ENCODE assay signal across 8 mouse cellular contexts in the genomic region with DNA sequence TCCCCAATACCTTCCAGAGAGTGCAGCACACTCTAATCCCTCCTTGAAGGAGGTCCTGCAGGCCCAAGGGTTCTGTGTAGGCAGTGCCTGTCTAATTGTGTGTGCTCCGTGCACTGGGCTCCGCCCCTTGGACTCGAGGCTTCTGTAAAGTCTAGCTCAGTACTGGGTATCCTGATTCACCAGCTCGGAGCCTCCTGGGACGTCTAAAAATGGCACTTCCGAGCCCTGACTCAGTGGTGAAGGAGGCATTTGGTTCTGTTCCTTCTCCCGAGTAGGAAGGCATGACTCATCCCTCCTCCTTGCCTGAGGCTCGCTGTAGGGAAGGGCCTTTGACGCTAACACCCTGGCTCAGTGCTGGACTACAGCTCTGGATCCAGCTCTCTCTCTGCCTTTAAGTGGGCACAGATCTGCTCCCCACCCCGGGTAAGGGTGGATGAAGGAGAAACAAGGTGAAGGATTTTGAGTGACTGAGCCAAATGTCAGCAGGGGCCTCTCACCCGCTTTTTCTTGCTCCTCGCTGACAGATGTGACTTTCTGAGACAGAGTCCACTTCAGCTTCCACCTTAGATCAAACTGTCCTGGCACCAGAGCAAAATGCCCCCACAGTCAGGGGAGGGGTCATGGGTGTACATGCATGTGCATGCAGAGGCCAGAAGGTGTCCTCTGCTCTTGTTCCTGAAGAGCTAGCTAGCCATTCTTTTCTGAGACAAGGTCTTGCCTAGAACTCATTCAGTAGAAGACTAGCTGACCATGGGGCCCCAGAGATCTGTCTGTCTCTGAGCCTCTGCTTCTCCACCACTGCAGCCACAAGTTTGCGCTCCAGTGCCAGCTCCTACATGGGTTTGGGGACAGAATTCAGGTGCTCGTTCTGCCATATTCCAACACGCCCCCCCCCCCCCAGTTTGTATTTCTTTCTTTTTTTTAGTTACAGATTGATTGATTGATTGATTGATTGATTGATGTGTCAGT.
DNase-seq lines count a peak whose midpoint lies in the region; ATAC-seq lines count a peak whose summit lies in the region.

No protein-coding gene starts in this region.

- H3K9ac ChIP-seq in hindbrain, embryonic 12.5 days: no peak overlapping the region
- H3K9ac ChIP-seq in embryonic facial prominence, embryonic 11.5 days (replicated peaks; ENCODE audit: low read length): no peak overlapping the region
- H3K9ac ChIP-seq in heart, embryonic 13.5 days: peak overlapping the region; percentile 54
- no peak overlapping the region for H3K9ac ChIP-seq in midbrain, embryonic 11.5 days (ENCODE audit: low read length)

- ATAC-seq in hindbrain, embryonic 12.5 days (ENCODE audit: low FRiP score): no peak
- ATAC-seq in embryonic facial prominence, embryonic 11.5 days (replicated peaks; ENCODE audit: insufficient number of reproducible peaks, low FRiP score, low TSS enrichment, low read depth): peak; percentile 53
- 0 out of 2 replicates have a peak, but pooled peaks have one; percentile 26 for ATAC-seq in heart, embryonic 13.5 days (ENCODE audit: extremely low read depth, insufficient number of reproducible peaks, low FRiP score, low TSS enrichment)
- ATAC-seq in midbrain, embryonic 11.5 days (ENCODE audit: low FRiP score): peak; percentile 36; the same call in 1 of the 2 replicates

- 48% methylated on average over 15 of the region's 15 CpGs for WGBS in hindbrain, embryonic 10.5 days
- WGBS in hindbrain, embryonic 12.5 days: 48% methylated on average over 15 of the region's 15 CpGs
- WGBS in embryonic facial prominence, embryonic 11.5 days: 43% methylated on average over 15 of the region's 15 CpGs
- WGBS in heart, embryonic 13.5 days: 33% methylated on average over 15 of the region's 15 CpGs
- WGBS in midbrain, embryonic 11.5 days: 38% methylated on average over 15 of the region's 15 CpGs

- peaks cover 37% of the 10 kb centered on the region for H3K4me1 ChIP-seq in hindbrain, embryonic 10.5 days (replicated peaks)
- H3K4me1 ChIP-seq in hindbrain, embryonic 12.5 days: peaks cover 17% of the 10 kb centered on the region
- H3K4me1 ChIP-seq in embryonic facial prominence, embryonic 11.5 days (ENCODE audit: control insufficient read depth, insufficient read depth, low read length): no peaks in the 10 kb centered on the region; the same call in 1 of the 2 replicates
- H3K4me1 ChIP-seq in heart, embryonic 13.5 days: peaks cover 9% of the 10 kb centered on the region
- peaks cover 7% of the 10 kb centered on the region for H3K4me1 ChIP-seq in midbrain, embryonic 11.5 days (ENCODE audit: control insufficient read depth, insufficient read depth, low read length)

- no peaks in the 10 kb centered on the region for H3K36me3 ChIP-seq in hindbrain, embryonic 10.5 days
- H3K36me3 ChIP-seq in hindbrain, embryonic 12.5 days: no peaks in the 10 kb centered on the region
- H3K36me3 ChIP-seq in embryonic facial prominence, embryonic 11.5 days (replicated peaks; ENCODE audit: control insufficient read depth, insufficient read depth, low read depth, low read length): no peaks in the 10 kb centered on the region
- no peaks in the 10 kb centered on the region for H3K36me3 ChIP-seq in heart, embryonic 13.5 days
- H3K36me3 ChIP-seq in midbrain, embryonic 11.5 days (ENCODE audit: control insufficient read depth, insufficient read depth, low read length): no peaks in the 10 kb centered on the region

- no peaks in the 10 kb centered on the region for H3K9me3 ChIP-seq in hindbrain, embryonic 10.5 days
- H3K9me3 ChIP-seq in hindbrain, embryonic 12.5 days (replicated peaks): no peaks in the 10 kb centered on the region
- no peaks in the 10 kb centered on the region for H3K9me3 ChIP-seq in embryonic facial prominence, embryonic 11.5 days (replicated peaks; ENCODE audit: control insufficient read depth, low read length)
- no peaks in the 10 kb centered on the region for H3K9me3 ChIP-seq in heart, embryonic 13.5 days
- no peaks in the 10 kb centered on the region for H3K9me3 ChIP-seq in midbrain, embryonic 11.5 days (ENCODE audit: control insufficient read depth, low read length)

- no peak for DNase-seq in hindbrain, embryonic 10.5 days (ENCODE audit: low spot score)
- peak; percentile 95 for DNase-seq in MN1 (ENCODE audit: low spot score)
- no peak for DNase-seq in embryonic facial prominence, embryonic 11.5 days (ENCODE audit: low spot score)
- peak; percentile 43 to 94 for DNase-seq in left cerebral cortex, adult 8-10 months (ENCODE audit: low spot score in 2 of 2)
- peak; percentile 83 for DNase-seq in midbrain, embryonic 11.5 days (ENCODE audit: low spot score, missing footprints)
- no peak for DNase-seq in neural tube, embryonic 10.5 days (ENCODE audit: extremely low spot score, low spot score)

- H3K27ac ChIP-seq in hindbrain, embryonic 10.5 days: peak overlapping the region; percentile 12; the same call in 1 of the 2 replicates
- no peak overlapping the region for H3K27ac ChIP-seq in hindbrain, embryonic 12.5 days
- no peak overlapping the region for H3K27ac ChIP-seq in embryonic facial prominence, embryonic 11.5 days (replicated peaks; ENCODE audit: low read depth, low read length)
- peak overlapping the region; percentile 36; the same call in 1 of the 2 replicates for H3K27ac ChIP-seq in heart, embryonic 13.5 days (replicated peaks)
- H3K27ac ChIP-seq in midbrain, embryonic 11.5 days (ENCODE audit: low read depth, low read length): no peak overlapping the region

- H3K27me3 ChIP-seq in hindbrain, embryonic 10.5 days (ENCODE audit: insufficient read depth, poor library complexity, severe bottlenecking): no peaks in the 10 kb centered on the region
- no peaks in the 10 kb centered on the region for H3K27me3 ChIP-seq in hindbrain, embryonic 12.5 days
- H3K27me3 ChIP-seq in embryonic facial prominence, embryonic 11.5 days (ENCODE audit: control insufficient read depth, insufficient read depth, low read length): no peaks in the 10 kb centered on the region
- H3K27me3 ChIP-seq in heart, embryonic 13.5 days (replicated peaks): no peaks in the 10 kb centered on the region
- H3K27me3 ChIP-seq in midbrain, embryonic 11.5 days (ENCODE audit: control insufficient read depth, insufficient read depth, low read length): no peaks in the 10 kb centered on the region

- no peak overlapping the region for H3K4me2 ChIP-seq in hindbrain, embryonic 12.5 days (replicated peaks)
- no peak overlapping the region for H3K4me2 ChIP-seq in embryonic facial prominence, embryonic 11.5 days (ENCODE audit: low read depth, low read length)
- peak overlapping the region; percentile 61 for H3K4me2 ChIP-seq in heart, embryonic 13.5 days
- no peak overlapping the region for H3K4me2 ChIP-seq in midbrain, embryonic 11.5 days

- no peak overlapping the region for H3K4me3 ChIP-seq in hindbrain, embryonic 10.5 days
- H3K4me3 ChIP-seq in hindbrain, embryonic 12.5 days: no peak overlapping the region
- H3K4me3 ChIP-seq in embryonic facial prominence, embryonic 11.5 days (ENCODE audit: low read depth, low read length): no peak overlapping the region
- peak overlapping the region; percentile 35 for H3K4me3 ChIP-seq in heart, embryonic 13.5 days
- H3K4me3 ChIP-seq in midbrain, embryonic 11.5 days (ENCODE audit: low read depth, low read length): no peak overlapping the region

Comparison
In these comparisons a context has a peak if more than half of its experiments do, and no peak if none do; other contexts are left out.
1. H3K27ac ChIP-seq: peak in hindbrain, embryonic 10.5 days (single experiment) and heart, embryonic 13.5 days (single experiment); none in hindbrain, embryonic 12.5 days (single experiment), embryonic facial prominence, embryonic 11.5 days (single experiment) and midbrain, embryonic 11.5 days (single experiment).
2. DNase-seq: peak in MN1 (single experiment), left cerebral cortex, adult 8-10 months (2 of 2) and midbrain, embryonic 11.5 days (single experiment); none in hindbrain, embryonic 10.5 days (single experiment), embryonic facial prominence, embryonic 11.5 days (single experiment) and neural tube, embryonic 10.5 days (single experiment).